Comparison of ENCODE assay signal across 20 mouse cellular contexts in the genomic region with DNA sequence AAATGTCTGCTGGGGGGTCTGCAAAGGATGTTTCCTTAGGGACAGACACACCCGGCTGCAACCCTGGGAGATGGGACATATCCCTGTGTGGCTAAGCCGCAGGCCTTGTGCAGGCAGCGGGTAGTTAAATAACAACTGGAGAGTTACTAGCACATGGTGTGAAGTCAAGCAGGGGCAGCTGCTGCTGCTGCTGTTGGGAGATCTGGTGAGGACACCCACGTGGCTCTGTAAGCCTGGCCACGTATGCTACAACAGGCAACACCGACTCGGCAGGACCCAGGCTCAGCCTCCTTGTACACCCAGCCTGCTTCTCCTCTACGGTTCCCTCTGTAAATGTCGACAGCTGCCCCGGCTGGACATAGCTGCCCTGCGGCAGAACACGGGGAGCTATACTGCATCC. TPM values are rescaled to one million over a fixed set of nuclear protein-coding genes. Genes with fewer than 3 reads are reported as not detected.
DNase-seq lines count a peak whose midpoint lies in the region; ATAC-seq and TF ChIP-seq lines count a peak whose summit lies in the region.
"Had no signal": no experiment of that assay in that cellular context is flagged by ENCODE, and none has a peak within 500 bp of the region (broad histone marks: within the 10 kb centered on the region; RNA-seq: fewer than 3 reads in every experiment).

No protein-coding gene starts in this region.

- no peaks in the 10 kb centered on the region for H3K9me3 ChIP-seq in limb, embryonic 13.5 days
- no peaks in the 10 kb centered on the region for H3K9me3 ChIP-seq in limb, embryonic 10.5 days (replicated peaks)
- H3K9me3 ChIP-seq: embryonic facial prominence, embryonic 10.5 days; forebrain, embryonic 13.5 days; heart, embryonic 15.5 days; hindbrain, embryonic 13.5 days had no signal

- ATAC-seq in limb, embryonic 13.5 days (ENCODE audit: low FRiP score, low read depth), result no peak
- ATAC-seq: forebrain, embryonic 13.5 days; forebrain, postnatal 0 days had no signal

- no peak for TF ChIP-seq POLR2A in lung, adult 2 months (IDR thresholded peaks at IDR 0.05; ENCODE audit: borderline replicate concordance, extremely low read depth, low read depth, low read length)

- H3K36me3 ChIP-seq in limb, embryonic 13.5 days, result peaks cover 92% of the 10 kb centered on the region
- peaks cover 99% of the 10 kb centered on the region for H3K36me3 ChIP-seq in limb, embryonic 10.5 days

- WGBS in limb, embryonic 13.5 days, result 87% methylated on average over 12 of the region's 12 CpGs
- WGBS in limb, embryonic 10.5 days, result 90% methylated on average over 12 of the region's 12 CpGs
- WGBS in lung, adult 2 months, result 90% methylated on average over 12 of the region's 12 CpGs

- no peak for TF ChIP-seq CTCF in layer of hippocampus, adult 2 months (conservative IDR thresholded peaks at IDR 0.05)
- no peak for TF ChIP-seq CTCF in left cerebral cortex, adult 2 months (IDR thresholded peaks at IDR 0.05)
- no peak for TF ChIP-seq CTCF in lung, adult 2 months (IDR thresholded peaks at IDR 0.05; ENCODE audit: insufficient read depth, low read length)

- H3K9ac ChIP-seq in limb, embryonic 13.5 days, result 0 out of 2 replicates have a peak overlapping the region, but pooled peaks have one; percentile 9
- H3K9ac ChIP-seq: forebrain, embryonic 13.5 days; forebrain, postnatal 0 days; heart, embryonic 15.5 days; hindbrain, embryonic 13.5 days had no signal

- no peaks in the 10 kb centered on the region for H3K4me1 ChIP-seq in limb, embryonic 13.5 days
- H3K4me1 ChIP-seq in limb, embryonic 10.5 days, result no peaks in the 10 kb centered on the region
- H3K4me1 ChIP-seq in lung, adult 2 months (ENCODE audit: control insufficient read depth, insufficient read depth, low read length), result no peaks in the 10 kb centered on the region
- H3K4me1 ChIP-seq: embryonic facial prominence, embryonic 10.5 days; forebrain, embryonic 13.5 days; hindbrain, embryonic 13.5 days had no signal

- H3K4me2 ChIP-seq in limb, embryonic 13.5 days (replicated peaks), result no peak overlapping the region
- H3K4me2 ChIP-seq: forebrain, embryonic 13.5 days; heart, embryonic 11.5 days; heart, embryonic 15.5 days; hindbrain, embryonic 13.5 days had no signal

- H3K27me3 ChIP-seq in limb, embryonic 13.5 days, result no peaks in the 10 kb centered on the region
- no peaks in the 10 kb centered on the region for H3K27me3 ChIP-seq in limb, embryonic 10.5 days (ENCODE audit: low read depth, poor library complexity, severe bottlenecking)
- H3K27me3 ChIP-seq: forebrain, embryonic 13.5 days; heart, embryonic 15.5 days; hindbrain, embryonic 13.5 days had no signal

- intact Hi-C loops in left cerebral cortex, adult 2 months (cut with DNase I), result no loop called here

- no peak overlapping the region for H3K4me3 ChIP-seq in layer of hippocampus, adult 2 months
- H3K4me3 ChIP-seq in limb, embryonic 13.5 days, result no peak overlapping the region
- no peak overlapping the region for H3K4me3 ChIP-seq in limb, embryonic 10.5 days
- H3K4me3 ChIP-seq in left cerebral cortex, adult 2 months, result no peak overlapping the region
- no peak overlapping the region for H3K4me3 ChIP-seq in lung, adult 2 months (replicated peaks; ENCODE audit: extremely low read depth, low read depth, low read length)
- H3K4me3 ChIP-seq: embryonic facial prominence, embryonic 10.5 days; forebrain, embryonic 13.5 days; heart, adult 2 months; heart, embryonic 15.5 days; hindbrain, embryonic 13.5 days had no signal

- DNase-seq in layer of hippocampus, adult 2 months (ENCODE audit: low spot score in 2 of 2), result no peak
- DNase-seq in layer of hippocampus, adult 9-10 months (ENCODE audit: low spot score), result no peak
- DNase-seq in limb, embryonic 10.5 days (ENCODE audit: low spot score), result no peak
- DNase-seq in brain, adult 2 months (ENCODE audit: low read depth, low spot score), result peak; percentile 73
- DNase-seq in left cerebral cortex, adult 2 months (ENCODE audit: extremely low spot score in 1 of 2, low spot score in 2 of 2), result no peak
- DNase-seq in lung, adult 2 months, result no peak
- DNase-seq: adrenal gland, adult 2 months; adrenal gland, postnatal 25 days; cerebellum, adult 2 months; cerebellum, postnatal 10 days; forebrain, postnatal 0 days; gastrocnemius, postnatal 14 days; heart, adult 2 months; heart, postnatal 14 days had no signal

- H3K27ac ChIP-seq in layer of hippocampus, adult 2 months, result peak overlapping the region; percentile 54; the same call in 1 of the 2 replicates
- no peak overlapping the region for H3K27ac ChIP-seq in limb, embryonic 13.5 days
- H3K27ac ChIP-seq in limb, embryonic 10.5 days, result no peak overlapping the region
- 0 out of 2 replicates have a peak overlapping the region, but pooled peaks have one; percentile 15 for H3K27ac ChIP-seq in left cerebral cortex, adult 2 months
- H3K27ac ChIP-seq: embryonic facial prominence, embryonic 10.5 days; forebrain, embryonic 13.5 days; heart, adult 2 months; heart, embryonic 15.5 days had no signal

RNA-seq across cellular contexts. Expression of gene Grik5, which starts 30.2 kb away (rescaled TPM):
- 100 to 1,000 TPM; 247 to 248 TPM for total RNA-seq in layer of hippocampus, adult 2 months (2021)
- 8.5 and 10.2 TPM in 2 replicates for polyA plus RNA-seq in limb, embryonic 13.5 days (2015; fragmentation: Nextera tagmentation; extraction: Ambion mirVana)
- 5.4 and 8.7 TPM in 2 replicates for polyA plus RNA-seq in limb, embryonic 10.5 days (2016; fragmentation: Nextera tagmentation; extraction: Ambion mirVana)
- total RNA-seq in left cerebral cortex, adult 2 months (2021), result 100 to 1,000 TPM; 207 to 218 TPM
- polyA plus RNA-seq in lung, adult 2 months (2012; rRNA removed), result 28.5 and 31.1 TPM in 2 replicates

RNA-seq across cellular contexts. Expression of gene Zfp574, which starts 30.4 kb away (rescaled TPM):
- 10 to 100 TPM; 29.3 to 30.3 TPM for total RNA-seq in layer of hippocampus, adult 2 months (2021)
- 36.3 and 37.8 TPM in 2 replicates for polyA plus RNA-seq in limb, embryonic 13.5 days (2015; fragmentation: Nextera tagmentation; extraction: Ambion mirVana)
- polyA plus RNA-seq in limb, embryonic 10.5 days (2016; fragmentation: Nextera tagmentation; extraction: Ambion mirVana), result 44.1 and 48.3 TPM in 2 replicates
- 10 to 100 TPM; 37.1 to 37.7 TPM for total RNA-seq in left cerebral cortex, adult 2 months (2021)
- polyA plus RNA-seq in lung, adult 2 months (2012; rRNA removed), result 46.8 and 48.4 TPM in 2 replicates

RNA-seq across cellular contexts. Expression of gene Atp1a3, which starts 36.2 kb away (rescaled TPM):
- total RNA-seq in layer of hippocampus, adult 2 months (2021), result 1,000 to 10,000 TPM; 2,443 to 2,563 TPM
- 0.59 and 1.3 TPM in 2 replicates for polyA plus RNA-seq in limb, embryonic 13.5 days (2015; fragmentation: Nextera tagmentation; extraction: Ambion mirVana)
- polyA plus RNA-seq in limb, embryonic 10.5 days (2016; fragmentation: Nextera tagmentation; extraction: Ambion mirVana), result 0.05 and 0.15 TPM in 2 replicates
- 1,000 to 10,000 TPM; 1,970 to 2,141 TPM for total RNA-seq in left cerebral cortex, adult 2 months (2021)
- 4.8 and 7.1 TPM in 2 replicates for polyA plus RNA-seq in lung, adult 2 months (2012; rRNA removed)

Comparison
In these comparisons a context has a peak if more than half of its experiments do, and no peak if none do; other contexts are left out.
1. H3K27ac ChIP-seq: peak in layer of hippocampus, adult 2 months (single experiment) and left cerebral cortex, adult 2 months (single experiment); none in limb, embryonic 13.5 days (single experiment) and limb, embryonic 10.5 days (single experiment).